Mouse (Mus musculus): Measurements from ENCODE around the gene Pkd1l2. TPM values are rescaled to one million over a fixed set of nuclear protein-coding genes. Genes with fewer than 3 reads are reported as not detected.
A peak's percentile ranks its signal among the peaks of the same experiment; 100 is the strongest.

Pkd1l2 gene
- polyA plus RNA-seq, 1 experiment: 0.16 TPM

DNA sequence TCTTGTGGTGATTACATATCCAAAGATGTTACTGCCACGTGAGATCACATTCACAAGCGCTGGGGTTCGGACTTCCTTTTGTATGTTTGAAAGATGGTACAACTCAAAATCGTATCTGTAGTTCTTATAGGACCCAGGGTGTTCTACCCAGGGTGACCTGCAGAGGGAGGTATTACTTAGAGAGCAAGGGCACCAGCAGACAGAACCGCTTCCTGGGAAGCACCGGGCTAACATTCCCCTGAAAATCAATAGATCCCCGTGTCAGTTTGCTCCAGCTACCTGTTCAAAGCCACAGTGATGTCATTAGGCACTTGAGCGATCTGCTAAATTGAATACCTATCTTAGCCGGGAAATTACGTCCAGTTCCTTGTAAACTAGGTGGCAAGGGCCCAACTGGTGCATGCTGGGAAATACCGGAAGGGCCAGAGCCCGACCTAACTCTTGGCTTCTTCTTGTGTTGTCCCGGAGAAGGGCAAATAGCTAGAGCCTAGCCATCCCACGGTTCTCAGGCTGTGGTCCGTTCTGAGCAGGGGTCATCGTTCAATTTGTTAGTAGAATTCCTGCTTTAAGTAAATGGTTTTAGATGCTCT, 27.6 kb upstream of the Pkd1l2 start:
- peak; percentile 58 for DNase-seq
- H3K36me3 ChIP-seq (ENCODE audit: control insufficient read depth, insufficient read depth, low read length): no peaks in the 10 kb centered on the region
- no peaks in the 10 kb centered on the region for H3K27me3 ChIP-seq (ENCODE audit: control insufficient read depth, insufficient read depth, low read length)
- no peak for TF ChIP-seq POLR2A (IDR thresholded peaks at IDR 0.05; ENCODE audit: control insufficient read depth, extremely low read depth, insufficient read depth, low read length, poor library complexity)
- no peak for TF ChIP-seq CTCF (IDR thresholded peaks at IDR 0.05; ENCODE audit: borderline replicate concordance, control insufficient read depth, extremely low read depth, insufficient read depth, low read length, poor library complexity)
- H3K4me3 ChIP-seq (ENCODE audit: control insufficient read depth, insufficient read depth, low read length): no peak overlapping the region
- no peak overlapping the region for H3K27ac ChIP-seq (ENCODE audit: control insufficient read depth, insufficient read depth, low read length)
- 63% methylated on average over 16 of the region's 16 CpGs for WGBS
- H3K4me1 ChIP-seq (replicated peaks; ENCODE audit: control insufficient read depth, insufficient read depth, low read length): no peaks in the 10 kb centered on the region

DNA sequence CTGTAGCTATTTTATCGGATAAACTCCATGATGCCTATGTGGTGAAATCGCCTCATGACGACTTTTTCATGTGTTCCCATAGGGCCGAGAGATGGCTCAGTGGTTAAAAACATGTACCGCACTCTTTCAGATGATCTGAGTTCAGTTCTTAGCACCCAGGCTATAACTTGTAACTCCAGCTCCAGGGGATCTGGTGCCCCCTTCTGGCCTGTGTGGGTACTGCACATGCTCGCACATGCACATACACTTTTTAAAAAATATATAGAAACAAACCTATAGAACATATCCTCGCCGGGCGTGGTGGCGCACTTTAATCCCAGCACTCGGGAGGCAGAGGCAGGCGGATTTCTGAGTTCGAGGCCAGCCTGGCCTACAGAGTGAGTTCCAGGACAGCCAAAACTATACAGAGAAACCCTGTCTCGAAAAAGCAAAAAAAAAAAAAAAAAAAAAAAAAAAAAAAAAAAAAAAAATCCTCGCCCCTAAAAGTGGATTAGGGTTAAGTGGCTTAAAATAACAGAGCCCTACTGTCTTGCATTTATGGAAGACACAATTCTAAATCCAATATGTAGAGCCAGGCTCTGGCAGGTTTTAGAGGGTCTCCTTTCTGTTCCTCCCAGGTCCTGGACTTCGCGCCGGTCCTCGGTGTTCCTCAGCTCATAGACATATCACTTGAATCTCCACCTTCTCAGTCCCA, 26.9 kb upstream of the Pkd1l2 start:
- Histone ChIP-seq H3K4me1 (replicated peaks; ENCODE audit: control insufficient read depth, insufficient read depth, low read length) (no peaks in the 10 kb centered on the region), H3K27me3 (ENCODE audit: control insufficient read depth, insufficient read depth, low read length) (no peaks in the 10 kb centered on the region), H3K27ac (ENCODE audit: control insufficient read depth, insufficient read depth, low read length) (no peak overlapping the region), H3K4me3 (ENCODE audit: control insufficient read depth, insufficient read depth, low read length) (no peak overlapping the region), H3K36me3 (ENCODE audit: control insufficient read depth, insufficient read depth, low read length) (no peaks in the 10 kb centered on the region)
- DNase-seq: peak; percentile 21
- WGBS: 95% methylated on average over 19 of the region's 19 CpGs
- TF ChIP-seq CTCF (IDR thresholded peaks at IDR 0.05; ENCODE audit: borderline replicate concordance, control insufficient read depth, extremely low read depth, insufficient read depth, low read length, poor library complexity) (no peak), POLR2A (IDR thresholded peaks at IDR 0.05; ENCODE audit: control insufficient read depth, extremely low read depth, insufficient read depth, low read length, poor library complexity) (no peak)

DNA sequence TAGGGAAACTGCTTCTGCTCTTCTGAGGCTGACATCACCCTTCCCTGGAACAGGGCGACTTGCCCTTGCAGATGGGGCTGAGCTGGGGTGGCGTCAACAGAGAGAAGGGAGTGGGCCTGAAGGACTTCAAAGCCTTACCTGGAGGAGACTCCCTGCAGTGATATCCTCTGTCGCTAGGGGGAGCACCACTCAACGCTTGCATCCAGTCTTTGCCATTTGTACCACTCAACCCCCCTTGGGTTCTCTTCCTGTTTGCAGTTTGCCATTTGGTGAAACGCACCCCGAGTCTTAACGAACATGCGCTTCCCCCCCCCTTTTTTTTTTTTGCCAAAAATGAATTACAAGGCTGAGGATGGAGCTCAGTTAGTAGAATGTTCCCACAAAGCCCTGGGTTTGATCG, 25.3 kb upstream of the Pkd1l2 start:
- Histone ChIP-seq H3K27ac (ENCODE audit: control insufficient read depth, insufficient read depth, low read length) (no peak overlapping the region), H3K4me3 (ENCODE audit: control insufficient read depth, insufficient read depth, low read length) (no peak overlapping the region), H3K4me1 (replicated peaks; ENCODE audit: control insufficient read depth, insufficient read depth, low read length) (no peaks in the 10 kb centered on the region), H3K36me3 (ENCODE audit: control insufficient read depth, insufficient read depth, low read length) (no peaks in the 10 kb centered on the region), H3K27me3 (ENCODE audit: control insufficient read depth, insufficient read depth, low read length) (no peaks in the 10 kb centered on the region)
- 11% methylated on average over 9 of the region's 9 CpGs for WGBS
- DNase-seq: peak; percentile 86
- no peak for TF ChIP-seq POLR2A (IDR thresholded peaks at IDR 0.05; ENCODE audit: control insufficient read depth, extremely low read depth, insufficient read depth, low read length, poor library complexity)
- peak; percentile 71; the same call in 1 of the 2 replicates for TF ChIP-seq CTCF (IDR thresholded peaks at IDR 0.05; ENCODE audit: borderline replicate concordance, control insufficient read depth, extremely low read depth, insufficient read depth, low read length, poor library complexity)

DNA sequence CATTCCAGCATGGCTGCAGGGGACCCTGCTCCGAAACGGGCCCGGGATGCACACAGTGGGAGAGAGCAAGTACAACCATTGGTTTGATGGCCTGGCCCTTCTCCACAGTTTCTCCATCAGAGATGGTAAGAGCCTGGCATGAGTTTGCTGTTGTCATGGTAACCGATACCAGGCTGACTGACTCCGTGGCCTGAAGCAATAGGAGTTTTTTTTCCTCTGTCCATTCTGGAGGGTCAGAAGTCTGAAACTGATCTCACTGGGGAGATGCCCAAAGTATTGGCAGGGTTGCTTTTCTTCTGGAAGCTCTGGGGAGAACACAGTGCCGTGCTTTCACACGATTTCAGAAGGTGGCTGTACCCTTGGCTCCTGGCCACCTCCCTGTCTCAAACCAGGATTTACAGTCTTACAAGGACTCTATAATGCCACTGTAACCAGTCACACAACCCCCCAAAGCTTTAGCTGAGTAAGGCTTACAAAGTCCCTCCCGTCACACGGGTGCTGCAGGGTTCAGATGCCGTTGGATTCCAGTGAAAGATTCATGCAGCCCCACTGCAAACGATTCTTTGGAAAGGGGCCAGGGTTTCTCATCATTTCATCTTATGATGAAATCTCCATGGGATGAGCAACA, 15.4 kb upstream of the Pkd1l2 start:
- no peak overlapping the region for H3K27ac ChIP-seq (ENCODE audit: control insufficient read depth, insufficient read depth, low read length)
- no peaks in the 10 kb centered on the region for H3K4me1 ChIP-seq (replicated peaks; ENCODE audit: control insufficient read depth, insufficient read depth, low read length)
- no peaks in the 10 kb centered on the region for H3K36me3 ChIP-seq (ENCODE audit: control insufficient read depth, insufficient read depth, low read length)
- no peak for DNase-seq
- H3K4me3 ChIP-seq (ENCODE audit: control insufficient read depth, insufficient read depth, low read length): no peak overlapping the region
- 75% methylated on average over 11 of the region's 11 CpGs for WGBS
- TF ChIP-seq CTCF (IDR thresholded peaks at IDR 0.05; ENCODE audit: borderline replicate concordance, control insufficient read depth, extremely low read depth, insufficient read depth, low read length, poor library complexity): no peak
- no peak for TF ChIP-seq POLR2A (IDR thresholded peaks at IDR 0.05; ENCODE audit: control insufficient read depth, extremely low read depth, insufficient read depth, low read length, poor library complexity)
- H3K27me3 ChIP-seq (ENCODE audit: control insufficient read depth, insufficient read depth, low read length): no peaks in the 10 kb centered on the region

DNA sequence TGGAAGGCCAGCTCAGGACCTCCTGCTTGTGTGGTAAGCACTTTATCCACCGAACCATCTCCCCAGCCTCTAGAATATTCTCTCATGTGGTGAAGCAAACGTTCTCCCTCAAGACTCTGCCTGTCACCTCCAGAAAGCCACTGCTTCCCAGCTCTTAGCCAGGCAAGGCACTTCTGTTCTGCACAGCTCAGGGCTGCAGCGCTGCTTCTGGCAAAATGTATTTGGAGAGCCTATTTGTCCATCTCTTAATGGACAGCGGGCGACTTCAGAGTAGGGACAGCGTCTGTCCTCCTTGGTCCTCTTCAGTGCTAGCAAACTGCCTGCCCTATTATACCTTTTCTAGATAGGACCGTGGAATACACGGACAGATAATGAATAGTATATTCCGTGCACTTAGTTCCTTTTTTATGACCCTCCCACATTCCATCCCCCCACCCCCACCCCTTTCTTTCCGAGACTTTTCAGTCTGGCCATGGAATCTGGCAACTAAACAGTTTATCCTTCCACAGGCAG, 14.9 kb upstream of the Pkd1l2 start:
- Histone ChIP-seq H3K27me3 (ENCODE audit: control insufficient read depth, insufficient read depth, low read length) (no peaks in the 10 kb centered on the region), H3K4me3 (ENCODE audit: control insufficient read depth, insufficient read depth, low read length) (no peak overlapping the region), H3K36me3 (ENCODE audit: control insufficient read depth, insufficient read depth, low read length) (no peaks in the 10 kb centered on the region), H3K4me1 (replicated peaks; ENCODE audit: control insufficient read depth, insufficient read depth, low read length) (no peaks in the 10 kb centered on the region), H3K27ac (ENCODE audit: control insufficient read depth, insufficient read depth, low read length) (no peak overlapping the region)
- 77% methylated on average over 10 of the region's 10 CpGs for WGBS
- no peak for DNase-seq
- no peak for TF ChIP-seq POLR2A (IDR thresholded peaks at IDR 0.05; ENCODE audit: control insufficient read depth, extremely low read depth, insufficient read depth, low read length, poor library complexity)
- TF ChIP-seq CTCF (IDR thresholded peaks at IDR 0.05; ENCODE audit: borderline replicate concordance, control insufficient read depth, extremely low read depth, insufficient read depth, low read length, poor library complexity): no peak

DNA sequence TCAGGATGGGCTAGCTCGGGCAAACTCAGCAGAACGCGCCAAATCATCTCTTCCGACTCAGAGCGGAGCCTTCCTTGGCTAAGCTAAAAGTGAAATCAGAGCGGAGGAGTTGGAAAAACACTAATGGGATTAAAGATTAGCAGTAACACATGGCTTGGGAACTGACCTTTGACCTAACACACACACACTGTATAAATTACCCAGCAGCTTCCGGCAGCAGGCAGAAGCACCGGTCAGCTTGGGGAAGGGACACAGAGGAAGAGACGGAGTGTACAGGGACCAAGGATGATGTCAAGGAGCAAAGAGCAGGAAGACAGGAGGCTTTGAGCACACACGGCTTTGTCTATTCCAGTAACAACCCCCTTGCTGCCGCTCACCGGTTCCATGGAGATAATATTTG, 13.4 kb upstream of the Pkd1l2 start, which contains the start of gene Bco1:
Gene Bco1, plus strand, starts transcription at position 208 of the 400 bp plus-strand sequence.
- H3K27me3 ChIP-seq (ENCODE audit: control insufficient read depth, insufficient read depth, low read length): no peaks in the 10 kb centered on the region
- DNase-seq: no peak
- 93% methylated on average over 12 of the region's 12 CpGs for WGBS
- H3K36me3 ChIP-seq (ENCODE audit: control insufficient read depth, insufficient read depth, low read length): no peaks in the 10 kb centered on the region
- no peak within 1 kb of the TSS for H3K4me3 ChIP-seq (ENCODE audit: control insufficient read depth, insufficient read depth, low read length)
- TF ChIP-seq CTCF (IDR thresholded peaks at IDR 0.05; ENCODE audit: borderline replicate concordance, control insufficient read depth, extremely low read depth, insufficient read depth, low read length, poor library complexity) (no peak), POLR2A (IDR thresholded peaks at IDR 0.05; ENCODE audit: control insufficient read depth, extremely low read depth, insufficient read depth, low read length, poor library complexity) (no peak)
- no peaks in the 10 kb centered on the region for H3K4me1 ChIP-seq (replicated peaks; ENCODE audit: control insufficient read depth, insufficient read depth, low read length)
- H3K27ac ChIP-seq (ENCODE audit: control insufficient read depth, insufficient read depth, low read length): no peak within 1 kb of the TSS
